Mouse (Mus musculus): ENCODE measurements around the gene Chst11. TPM values are rescaled to one million over a fixed set of nuclear protein-coding genes. Genes with fewer than 3 reads are reported as not detected.
A peak's percentile ranks its signal among the peaks of the same experiment; 100 is the strongest.

The Chst11 gene
- total RNA-seq, 2 experiments from 2014 or later: 1.3 to 1.4 TPM

GRCm38 (mm10) chr10:82986993-82987349 lies 1.7 kb downstream of the Chst11 start:
- no peak for DNase-seq
- intact Hi-C loops (cut with DNase I; ENCODE audit: low total_unique reads): loop anchor here (10.0 kb wide), 2 partner anchors 118 to 198 kb away; no protein-coding TSS in a partner anchor

DNA sequence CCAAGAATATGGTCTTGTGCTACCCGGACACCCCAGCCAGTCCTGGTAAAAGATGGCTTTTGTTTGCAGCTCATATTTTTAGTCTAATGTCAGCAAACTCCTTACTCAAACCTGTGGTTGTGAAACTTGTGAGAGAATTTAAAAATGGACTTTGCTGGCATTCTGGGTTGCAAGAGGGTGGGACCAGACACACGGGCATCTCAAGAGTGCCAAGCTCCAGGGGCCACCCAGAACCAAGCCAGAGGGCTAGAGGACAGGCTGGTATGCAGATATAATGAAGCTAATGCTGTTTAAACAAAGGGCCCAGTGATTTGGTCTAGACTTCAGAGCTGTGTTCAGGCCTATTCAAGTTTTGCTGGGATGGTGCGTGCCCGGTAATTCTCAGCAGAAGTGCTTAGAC lies 2.1 kb downstream of the Chst11 start:
- no peak for DNase-seq
- intact Hi-C loops (cut with DNase I; ENCODE audit: low total_unique reads): loop anchor here (10.0 kb wide), 2 partner anchors 117 to 197 kb away; no protein-coding TSS in a partner anchor

DNA sequence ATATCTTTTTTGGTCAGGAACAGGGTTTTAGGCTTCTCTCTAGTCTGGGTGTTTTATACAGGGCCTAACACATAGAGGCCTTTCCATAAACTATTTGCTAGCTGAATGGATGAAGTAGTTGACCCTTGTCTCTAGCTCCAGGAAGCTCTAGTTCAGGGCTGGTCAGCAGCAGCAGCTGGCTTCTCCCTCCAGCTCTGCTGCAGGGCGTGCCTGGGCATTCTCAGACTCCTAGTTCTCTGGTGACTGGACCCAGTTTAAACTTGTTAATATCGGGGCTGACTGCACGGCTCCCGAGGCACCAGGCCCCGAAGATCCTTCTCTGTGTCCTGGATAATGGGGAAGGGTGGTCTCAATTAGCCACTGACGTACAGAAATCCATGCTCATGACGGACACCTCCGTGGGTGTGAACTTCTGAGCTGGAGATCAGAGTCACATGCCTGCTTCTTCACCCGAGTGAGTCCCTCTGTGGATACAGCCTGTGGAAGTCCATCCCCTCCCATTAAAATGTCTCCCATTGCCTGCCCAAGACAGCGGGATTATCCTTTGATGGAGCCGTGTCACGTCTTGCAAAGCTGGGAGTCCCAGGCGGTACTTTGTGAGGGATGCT lies 4.2 kb downstream of the Chst11 start:
- intact Hi-C loops (cut with DNase I; ENCODE audit: low total_unique reads): loop anchor here (10.0 kb wide), 2 partner anchors 115 to 195 kb away; no protein-coding TSS in a partner anchor
- no peak for DNase-seq

- no peak for DNase-seq
- intact Hi-C loops (cut with DNase I; ENCODE audit: low total_unique reads): no loop called here
Observed at GRCm38 (mm10) chr10:82990918-82991317, 5.6 kb downstream of the Chst11 start.

DNA sequence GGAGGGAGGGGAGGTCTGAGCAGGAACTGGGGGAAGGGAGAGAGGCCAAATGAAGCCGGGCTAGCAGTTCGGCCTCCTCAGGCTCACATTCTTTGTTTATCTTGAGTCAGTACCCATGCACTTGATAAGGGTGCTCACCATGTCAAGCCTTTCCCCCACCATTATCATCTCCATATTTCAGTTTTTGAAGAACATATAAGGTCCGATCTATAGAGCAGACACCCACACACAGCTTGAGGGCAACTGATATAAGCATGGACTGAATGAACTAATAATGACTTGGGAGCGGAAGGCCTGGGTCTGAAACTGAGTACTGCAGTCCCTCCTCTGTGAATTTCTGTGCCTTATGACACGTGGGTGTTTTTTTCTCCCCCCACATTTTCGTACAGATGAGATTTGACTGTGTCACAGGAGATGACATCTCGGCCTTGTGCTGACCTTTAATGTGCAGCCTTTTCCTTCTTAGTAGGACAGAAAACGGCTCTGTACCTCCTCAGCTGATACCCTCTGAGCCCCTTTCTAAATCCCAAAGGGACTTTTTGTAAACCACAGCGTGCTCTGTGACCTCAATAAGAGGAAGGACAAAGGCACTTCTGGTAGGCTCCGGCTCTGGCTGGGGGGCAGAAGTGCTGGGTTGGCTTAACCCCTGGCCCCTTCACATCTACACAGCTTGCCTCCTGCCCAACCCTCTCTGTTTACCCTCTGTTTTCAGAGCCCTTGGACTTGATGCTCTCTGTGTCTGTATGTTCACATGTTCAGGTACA lies 6.6 kb downstream of the Chst11 start:
- intact Hi-C loops (cut with DNase I; ENCODE audit: low total_unique reads): no loop called here
- DNase-seq: no peak

- intact Hi-C loops (cut with DNase I; ENCODE audit: low total_unique reads): no loop called here
Observed at GRCm38 (mm10) chr10:82994284-82994683, 9.0 kb downstream of the Chst11 start.

GRCm38 (mm10) chr10:82997460-82997859 lies 12.2 kb downstream of the Chst11 start:
- intact Hi-C loops (cut with DNase I; ENCODE audit: low total_unique reads): no loop called here
- no peak for DNase-seq

More at GRCm38 (mm10) chr10:82994284-82994683, 9.0 kb downstream of the Chst11 start:
- no peak for DNase-seq

DNA sequence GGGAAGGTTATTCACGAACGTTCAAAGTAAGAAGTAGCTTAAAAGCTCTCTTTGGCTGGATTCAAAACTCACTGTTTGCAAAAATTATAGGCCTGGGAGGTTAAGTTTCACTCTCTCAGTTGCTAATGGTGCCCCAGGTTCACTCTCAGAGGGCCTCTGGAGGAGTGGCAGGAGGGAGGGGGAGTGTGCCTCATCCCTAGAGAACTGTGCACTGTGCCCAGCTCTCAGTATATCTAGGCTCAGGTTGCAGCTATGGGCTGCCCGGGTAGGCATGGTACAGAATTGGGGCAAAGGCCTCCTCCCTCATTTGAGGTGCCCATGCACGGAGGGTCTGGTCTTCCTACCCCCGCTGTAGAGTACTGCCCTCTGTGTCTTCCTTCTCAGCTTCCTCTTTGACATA lies 14.9 kb downstream of the Chst11 start:
- intact Hi-C loops (cut with DNase I; ENCODE audit: low total_unique reads): no loop called here
- DNase-seq: no peak

- no peak for DNase-seq
- intact Hi-C loops (cut with DNase I; ENCODE audit: low total_unique reads): no loop called here
Observed at GRCm38 (mm10) chr10:83000721-83001120, 15.4 kb downstream of the Chst11 start.

DNA sequence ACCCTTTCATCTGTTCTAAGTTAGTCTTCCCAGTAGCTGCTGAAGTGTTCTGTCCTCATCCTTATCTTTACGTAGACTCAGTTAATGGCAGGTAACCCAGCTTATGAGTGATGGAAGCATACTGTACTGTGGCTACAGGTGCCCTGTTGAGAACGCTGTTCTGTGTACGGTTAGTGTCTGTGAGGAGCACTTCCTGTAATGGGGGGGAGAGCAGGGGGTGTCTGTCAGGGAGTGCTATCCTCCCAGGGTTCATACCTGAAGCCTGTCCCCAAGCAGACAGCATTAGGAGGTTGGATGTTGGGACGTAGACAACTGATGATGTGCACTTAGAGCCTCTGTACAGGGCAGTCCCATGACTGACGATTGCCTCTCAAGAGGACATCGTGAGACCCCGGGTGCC lies 18.6 kb downstream of the Chst11 start:
- no peak for DNase-seq

DNA sequence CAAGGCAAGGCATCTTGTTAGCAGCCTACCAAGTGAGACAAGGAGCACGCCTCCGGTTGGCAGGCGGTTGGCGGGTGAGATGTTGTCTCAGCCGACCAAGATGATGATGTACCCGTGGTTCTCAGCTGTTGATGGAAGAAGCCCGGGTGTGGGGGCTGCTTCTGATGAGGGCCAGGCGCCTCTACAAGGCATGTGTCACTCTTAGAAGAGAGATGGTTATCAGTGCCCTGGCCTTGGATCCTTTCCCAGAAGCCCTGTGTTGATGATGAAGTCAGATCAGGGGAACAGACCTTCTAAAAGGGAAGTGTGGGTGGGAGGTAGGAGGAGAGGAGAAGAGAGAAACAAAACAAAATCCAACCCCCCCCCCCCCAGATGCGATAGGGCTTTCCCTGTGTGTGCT lies 19.1 kb downstream of the Chst11 start:
- intact Hi-C loops (cut with DNase I; ENCODE audit: low total_unique reads): no loop called here

More for the DNA sequence above, 18.6 kb downstream of the Chst11 start:
- intact Hi-C loops (cut with DNase I; ENCODE audit: low total_unique reads): no loop called here

GRCm38 (mm10) chr10:83005003-83005402 lies 19.7 kb downstream of the Chst11 start:
- intact Hi-C loops (cut with DNase I; ENCODE audit: low total_unique reads): no loop called here
- DNase-seq: no peak

More for the DNA sequence above, 19.1 kb downstream of the Chst11 start:
- DNase-seq: peak; percentile 14

DNA sequence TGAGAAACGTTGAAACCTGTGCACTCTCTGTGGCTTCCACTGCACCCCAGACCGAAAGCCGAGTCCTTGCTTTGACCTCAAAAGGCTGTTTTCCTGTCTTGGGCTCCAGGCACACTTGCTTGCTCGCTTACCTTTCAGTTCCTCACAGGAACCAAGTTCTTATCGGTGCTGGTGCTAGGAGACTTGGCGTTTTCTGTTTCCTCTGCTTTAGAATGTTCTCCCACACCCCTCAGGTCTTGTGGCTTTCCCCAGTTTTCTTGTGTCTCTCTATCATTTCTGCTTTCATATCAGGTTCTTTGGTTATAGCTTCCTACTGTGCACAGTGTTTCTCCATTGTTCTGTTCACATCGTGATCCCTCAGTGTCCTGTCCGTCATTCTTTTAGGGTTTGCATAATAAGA lies 21.0 kb downstream of the Chst11 start:
- intact Hi-C loops (cut with DNase I; ENCODE audit: low total_unique reads): no loop called here
- DNase-seq: no peak

GRCm38 (mm10) chr10:83013984-83014383 lies 28.7 kb downstream of the Chst11 start:
- intact Hi-C loops (cut with DNase I; ENCODE audit: low total_unique reads): no loop called here
- no peak for DNase-seq

DNA sequence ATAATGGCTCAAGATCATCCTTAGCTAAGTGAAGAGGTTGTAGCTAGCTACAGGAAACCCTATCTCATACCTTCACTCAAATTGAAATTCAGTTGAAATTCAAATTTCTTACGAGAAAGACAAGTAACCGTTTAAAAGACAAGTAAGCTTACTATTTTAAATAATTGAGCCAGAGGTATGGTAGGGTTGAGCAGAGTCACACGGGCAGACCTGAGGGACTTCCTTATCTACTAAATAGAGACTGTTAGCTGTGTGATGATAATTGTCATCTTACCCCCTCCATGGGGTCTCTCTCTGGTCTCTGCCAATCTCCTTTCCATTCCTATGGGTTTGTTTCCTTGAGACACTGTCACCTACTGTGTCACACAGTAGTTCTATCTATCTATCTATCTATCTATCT lies 30.6 kb downstream of the Chst11 start:
- no peak for DNase-seq
- intact Hi-C loops (cut with DNase I; ENCODE audit: low total_unique reads): no loop called here

DNA sequence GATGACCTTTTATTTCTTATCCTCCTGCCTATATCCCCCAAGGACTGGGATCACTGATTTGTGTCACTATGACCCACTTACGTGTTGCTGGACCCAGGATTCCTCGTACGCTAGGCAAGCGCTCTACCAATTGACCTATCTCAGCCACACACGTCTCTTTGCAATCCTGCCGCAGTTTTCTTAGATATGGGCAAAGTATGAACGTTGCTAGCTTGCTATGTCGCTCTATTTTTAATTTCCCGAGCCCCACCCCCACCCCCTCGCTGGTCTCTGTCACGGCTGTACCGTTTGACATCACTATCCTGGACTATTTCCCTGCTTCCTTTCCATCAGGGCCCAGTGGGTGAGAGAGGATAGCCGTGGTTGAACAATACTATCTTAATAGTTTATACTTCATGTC lies 31.5 kb downstream of the Chst11 start:
- DNase-seq: no peak
- intact Hi-C loops (cut with DNase I; ENCODE audit: low total_unique reads): no loop called here

GRCm38 (mm10) chr10:83017760-83018498 lies 32.6 kb downstream of the Chst11 start:
- DNase-seq: no peak
- intact Hi-C loops (cut with DNase I; ENCODE audit: low total_unique reads): no loop called here

DNA sequence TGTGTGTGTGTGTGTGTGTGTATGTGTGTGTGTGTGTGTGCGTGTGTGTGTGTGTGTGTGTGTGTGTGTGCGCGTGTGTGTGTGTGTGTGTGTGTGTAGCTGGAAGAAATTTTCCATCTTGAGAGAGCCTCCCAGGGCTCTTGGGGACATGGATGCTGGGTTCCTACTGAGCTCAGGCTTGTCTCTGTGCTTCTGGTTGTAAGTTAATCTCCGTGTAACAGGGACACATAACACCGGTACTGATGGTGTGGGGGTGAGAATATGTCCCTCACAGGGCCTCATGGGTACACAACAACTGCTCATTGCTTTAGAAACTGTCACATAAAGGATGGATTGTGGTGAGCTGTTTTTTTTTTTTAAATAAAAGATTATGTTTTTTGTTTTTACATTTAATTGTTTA lies 33.2 kb downstream of the Chst11 start:
- DNase-seq: no peak
- intact Hi-C loops (cut with DNase I; ENCODE audit: low total_unique reads): no loop called here

DNA sequence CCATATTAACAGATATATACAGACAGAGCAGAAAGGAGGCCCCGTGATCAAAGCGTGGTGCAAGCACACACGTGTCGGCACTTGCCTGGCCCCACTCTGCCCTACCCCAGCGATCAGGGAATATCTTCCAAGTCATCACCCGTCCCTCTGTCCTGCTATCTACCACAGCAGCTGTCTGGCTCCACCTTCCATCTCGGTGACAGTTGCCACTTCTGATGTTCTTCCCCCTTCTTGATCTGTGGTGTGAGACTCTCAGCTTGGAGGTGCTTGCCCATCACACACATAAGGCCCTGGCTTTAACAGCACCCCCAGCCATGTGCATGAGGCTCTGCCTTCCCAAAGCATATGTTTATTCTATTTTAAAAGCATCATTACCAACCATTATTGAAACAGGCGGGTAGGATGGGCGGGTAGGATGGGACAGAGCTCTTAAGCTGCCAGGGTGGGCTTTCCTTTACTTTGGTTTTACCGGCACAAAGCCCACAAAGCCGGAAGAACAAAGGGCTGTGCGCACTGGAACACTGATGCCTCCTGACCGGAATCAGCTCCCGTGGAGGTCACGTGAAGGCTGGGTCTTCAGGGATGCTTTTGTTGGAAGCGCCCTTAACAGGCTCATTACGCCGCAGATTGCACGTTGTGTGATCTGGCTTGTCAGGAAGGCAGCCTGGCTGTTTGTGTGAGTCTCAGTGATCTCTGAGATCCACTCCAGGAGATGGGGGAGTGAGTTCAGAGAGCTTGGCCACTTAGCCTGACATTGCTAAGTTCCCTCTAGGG lies 34.4 kb downstream of the Chst11 start:
- DNase-seq: no peak
- intact Hi-C loops (cut with DNase I; ENCODE audit: low total_unique reads): no loop called here

DNA sequence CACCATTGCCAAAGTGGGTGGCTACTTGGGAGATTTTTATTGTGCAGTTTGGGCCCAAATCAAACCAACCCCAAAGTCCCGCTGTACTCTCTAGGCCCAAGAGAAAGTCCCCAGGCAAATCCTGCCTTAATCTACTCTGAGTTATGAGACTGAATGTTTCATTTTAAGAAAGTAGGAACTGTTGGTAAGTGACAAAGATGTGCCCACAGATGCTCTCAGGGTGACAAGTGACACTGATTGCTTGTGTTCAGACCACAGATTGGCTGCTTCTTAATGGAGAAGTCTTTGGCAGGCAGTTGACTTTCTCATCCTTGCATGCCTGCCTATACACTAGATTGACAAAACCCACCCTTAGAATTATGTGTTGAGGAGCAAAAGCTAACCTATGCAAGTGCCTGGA lies 37.3 kb downstream of the Chst11 start:
- intact Hi-C loops (cut with DNase I; ENCODE audit: low total_unique reads): no loop called here
- DNase-seq: no peak

Data from gastrocnemius, postnatal 14 days (tissue).